Mouse (Mus musculus): Measurements from ENCODE around the gene Jhy. TPM values are rescaled to one million over a fixed set of nuclear protein-coding genes. Genes with fewer than 3 reads are reported as not detected.
A peak's percentile ranks its signal among the peaks of the same experiment; 100 is the strongest.

Gene Jhy
- polyA plus RNA-seq, 1 experiment: 0.03 TPM

DNA sequence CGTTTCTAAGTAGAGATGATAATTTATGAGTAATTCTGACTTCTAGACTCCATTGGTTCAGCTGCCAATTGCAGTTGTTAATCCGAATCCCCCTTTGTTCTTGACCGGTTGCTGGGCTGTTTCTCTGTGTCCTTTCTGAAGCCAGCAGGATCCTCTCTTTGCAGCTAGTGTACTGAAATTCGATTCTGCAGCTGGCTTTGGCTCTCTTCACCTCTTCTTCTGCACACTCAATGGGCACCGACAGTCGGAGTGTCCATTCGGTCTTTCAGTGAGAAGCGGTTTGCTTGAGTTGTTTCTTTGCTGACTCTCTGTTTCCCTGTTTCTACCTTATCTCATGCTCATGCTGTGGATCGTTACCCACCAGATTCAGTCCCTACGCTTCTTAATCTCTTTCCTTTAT is 78.2 kb downstream of the Jhy start:
- WGBS: 26% methylated on average over 10 of the region's 10 CpGs
- no peak for DNase-seq
- Histone ChIP-seq H3K36me3 (ENCODE audit: control insufficient read depth, insufficient read depth, low read length) (no peaks in the 10 kb centered on the region), H3K27ac (ENCODE audit: insufficient read depth, low read depth, low read length) (no peak overlapping the region), H3K4me1 (ENCODE audit: control insufficient read depth, insufficient read depth, low read length) (no peaks in the 10 kb centered on the region), H3K4me3 (ENCODE audit: insufficient read depth, low read depth, low read length) (no peak overlapping the region), H3K27me3 (replicated peaks; ENCODE audit: control insufficient read depth, insufficient read depth, low read length) (peaks cover 2% of the 10 kb centered on the region; the same call in 1 of the 2 replicates)
- TF ChIP-seq CTCF (conservative IDR thresholded peaks at IDR 0.05; ENCODE audit: insufficient read depth, insufficient read length, low read depth, low read length) (no peak), POLR2A (IDR thresholded peaks at IDR 0.05; ENCODE audit: low read depth, low read length) (no peak)

DNA sequence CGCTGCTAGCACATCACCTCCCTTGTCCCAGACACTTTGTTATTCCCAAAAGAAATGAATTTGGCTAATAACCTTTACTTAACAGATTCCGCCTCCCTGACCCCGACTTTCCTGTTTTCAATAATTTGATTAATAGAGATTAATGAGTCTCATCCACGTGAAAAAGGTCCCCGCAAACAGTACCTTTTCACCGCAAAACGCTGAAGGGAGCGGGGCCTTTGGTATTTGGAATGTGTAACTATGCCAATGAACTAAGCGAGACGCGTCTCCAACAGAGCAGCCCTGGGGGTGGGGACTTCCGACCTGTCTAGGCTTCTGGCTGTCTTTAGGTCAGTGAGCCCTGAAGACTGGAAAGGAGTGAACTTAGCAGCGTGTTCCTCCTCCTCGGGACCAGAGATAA is 84.9 kb downstream of the Jhy start:
- WGBS: 1% methylated on average over 14 of the region's 14 CpGs
- Histone ChIP-seq H3K27me3 (replicated peaks; ENCODE audit: control insufficient read depth, insufficient read depth, low read length) (peaks cover 2% of the 10 kb centered on the region), H3K27ac (ENCODE audit: insufficient read depth, low read depth, low read length) (no peak overlapping the region), H3K4me3 (ENCODE audit: insufficient read depth, low read depth, low read length) (no peak overlapping the region), H3K36me3 (ENCODE audit: control insufficient read depth, insufficient read depth, low read length) (no peaks in the 10 kb centered on the region), H3K4me1 (ENCODE audit: control insufficient read depth, insufficient read depth, low read length) (no peaks in the 10 kb centered on the region)
- DNase-seq: no peak
- no peak for TF ChIP-seq POLR2A (IDR thresholded peaks at IDR 0.05; ENCODE audit: low read depth, low read length)
- no peak for TF ChIP-seq CTCF (conservative IDR thresholded peaks at IDR 0.05; ENCODE audit: insufficient read depth, insufficient read length, low read depth, low read length)

DNA sequence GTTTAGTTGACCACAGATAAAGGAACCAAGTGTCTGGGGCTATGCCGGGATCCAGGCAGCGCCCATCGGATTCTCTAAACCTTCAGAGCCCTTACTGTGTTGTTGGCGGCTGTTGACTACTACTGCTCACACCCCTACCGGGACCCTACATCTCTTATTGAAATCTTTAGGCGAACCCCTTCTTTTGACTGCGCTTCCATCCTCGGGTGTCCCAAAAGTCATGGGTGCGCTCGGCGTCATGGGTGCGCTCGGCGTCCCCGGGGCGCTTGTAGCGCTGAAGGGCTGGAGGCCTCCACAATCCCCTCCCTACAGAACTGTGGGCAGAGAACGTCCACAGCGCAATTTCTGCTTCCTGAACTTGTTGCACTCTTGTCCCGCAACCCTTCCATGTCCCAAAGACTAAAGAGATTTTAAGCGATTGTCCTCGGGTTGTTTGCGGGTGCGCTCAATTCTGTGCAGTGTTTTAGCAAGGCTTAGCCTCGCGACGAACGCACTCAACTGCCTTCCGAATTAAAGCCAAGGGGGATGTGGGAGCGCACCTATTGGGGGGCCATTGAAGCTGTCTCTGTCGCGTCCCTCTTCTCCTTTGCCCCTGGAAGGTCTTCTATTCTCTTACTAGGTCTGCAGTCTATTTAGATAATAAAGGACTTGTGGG is 85.5 kb downstream of the Jhy start:
- Histone ChIP-seq H3K36me3 (ENCODE audit: control insufficient read depth, insufficient read depth, low read length) (no peaks in the 10 kb centered on the region), H3K4me1 (ENCODE audit: control insufficient read depth, insufficient read depth, low read length) (no peaks in the 10 kb centered on the region), H3K27me3 (replicated peaks; ENCODE audit: control insufficient read depth, insufficient read depth, low read length) (peaks cover 2% of the 10 kb centered on the region), H3K27ac (ENCODE audit: insufficient read depth, low read depth, low read length) (no peak overlapping the region), H3K4me3 (ENCODE audit: insufficient read depth, low read depth, low read length) (no peak overlapping the region)
- no peak for DNase-seq
- WGBS: 2% methylated on average over 32 of the region's 32 CpGs
- TF ChIP-seq POLR2A (IDR thresholded peaks at IDR 0.05; ENCODE audit: low read depth, low read length): no peak
- TF ChIP-seq CTCF (conservative IDR thresholded peaks at IDR 0.05; ENCODE audit: insufficient read depth, insufficient read length, low read depth, low read length): no peak

DNA sequence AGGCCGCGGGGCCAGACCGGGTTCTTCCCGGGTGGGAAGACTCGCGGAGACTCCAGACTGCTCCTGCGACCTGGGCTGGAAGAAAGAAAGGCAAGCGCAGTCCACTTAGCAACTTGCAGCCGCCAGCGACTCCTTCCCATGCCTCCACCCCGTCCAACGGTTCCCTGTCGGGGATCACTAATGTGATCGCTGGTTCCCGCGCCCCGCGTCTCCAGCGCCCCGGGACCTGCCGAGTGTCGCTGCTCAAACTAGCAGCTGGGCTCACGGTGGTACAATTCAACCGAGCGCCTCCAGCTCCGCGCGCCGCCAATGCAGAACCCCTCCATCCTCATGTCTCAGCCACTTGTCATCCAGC is 86.1 kb downstream of the Jhy start:
- no peak overlapping the region for H3K27ac ChIP-seq (ENCODE audit: insufficient read depth, low read depth, low read length)
- no peak for DNase-seq
- 3% methylated on average over 29 of the region's 29 CpGs for WGBS
- no peak for TF ChIP-seq CTCF (conservative IDR thresholded peaks at IDR 0.05; ENCODE audit: insufficient read depth, insufficient read length, low read depth, low read length)
- no peak for TF ChIP-seq POLR2A (IDR thresholded peaks at IDR 0.05; ENCODE audit: low read depth, low read length)
- peaks cover 3% of the 10 kb centered on the region for H3K27me3 ChIP-seq (replicated peaks; ENCODE audit: control insufficient read depth, insufficient read depth, low read length)
- no peaks in the 10 kb centered on the region for H3K36me3 ChIP-seq (ENCODE audit: control insufficient read depth, insufficient read depth, low read length)
- H3K4me1 ChIP-seq (ENCODE audit: control insufficient read depth, insufficient read depth, low read length): no peaks in the 10 kb centered on the region
- H3K4me3 ChIP-seq (ENCODE audit: insufficient read depth, low read depth, low read length): no peak overlapping the region

DNA sequence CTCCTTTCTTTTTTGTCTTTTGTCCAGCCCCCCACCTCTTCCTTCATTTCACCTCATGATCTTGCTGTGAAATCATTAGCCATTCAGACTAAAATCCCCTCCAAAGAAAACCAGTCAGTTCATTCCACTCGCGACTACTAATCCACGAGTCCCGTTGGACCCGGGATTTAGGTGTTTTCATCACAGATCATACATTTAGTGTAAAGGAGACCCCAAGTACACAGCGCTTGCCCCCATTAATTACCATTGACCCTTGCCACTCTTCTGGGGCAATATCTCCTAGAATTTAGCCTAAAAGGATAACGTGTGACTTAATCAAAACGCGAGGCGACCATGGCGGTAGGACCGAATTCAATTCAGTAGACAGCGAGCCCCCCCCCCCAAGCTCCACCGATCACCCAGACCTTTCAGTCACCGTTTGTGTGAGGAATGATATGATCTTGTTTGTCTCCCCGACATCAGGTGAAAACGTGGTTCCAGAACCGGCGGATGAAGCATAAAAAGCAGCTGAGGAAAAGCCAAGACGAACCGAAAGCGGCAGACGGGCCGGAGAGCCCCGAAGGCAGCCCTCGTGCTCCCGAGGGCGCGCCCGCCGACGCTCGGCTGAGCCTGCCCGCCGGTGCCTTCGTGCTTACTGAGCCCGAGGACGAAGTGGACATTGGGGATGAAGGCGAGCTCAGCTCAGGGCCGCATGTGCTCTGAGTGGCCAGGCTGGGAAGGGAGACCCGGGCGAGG is 86.6 kb downstream of the Jhy start:
- Histone ChIP-seq H3K4me3 (ENCODE audit: insufficient read depth, low read depth, low read length) (peak overlapping the region; percentile 19; the same call in 1 of the 2 replicates), H3K4me1 (ENCODE audit: control insufficient read depth, insufficient read depth, low read length) (no peaks in the 10 kb centered on the region), H3K27me3 (replicated peaks; ENCODE audit: control insufficient read depth, insufficient read depth, low read length) (peaks cover 3% of the 10 kb centered on the region), H3K27ac (ENCODE audit: insufficient read depth, low read depth, low read length) (no peak overlapping the region), H3K36me3 (ENCODE audit: control insufficient read depth, insufficient read depth, low read length) (no peaks in the 10 kb centered on the region)
- DNase-seq: no peak
- WGBS: 2% methylated on average over 42 of the region's 42 CpGs
- no peak for TF ChIP-seq CTCF (conservative IDR thresholded peaks at IDR 0.05; ENCODE audit: insufficient read depth, insufficient read length, low read depth, low read length)
- TF ChIP-seq POLR2A (IDR thresholded peaks at IDR 0.05; ENCODE audit: low read depth, low read length): no peak

DNA sequence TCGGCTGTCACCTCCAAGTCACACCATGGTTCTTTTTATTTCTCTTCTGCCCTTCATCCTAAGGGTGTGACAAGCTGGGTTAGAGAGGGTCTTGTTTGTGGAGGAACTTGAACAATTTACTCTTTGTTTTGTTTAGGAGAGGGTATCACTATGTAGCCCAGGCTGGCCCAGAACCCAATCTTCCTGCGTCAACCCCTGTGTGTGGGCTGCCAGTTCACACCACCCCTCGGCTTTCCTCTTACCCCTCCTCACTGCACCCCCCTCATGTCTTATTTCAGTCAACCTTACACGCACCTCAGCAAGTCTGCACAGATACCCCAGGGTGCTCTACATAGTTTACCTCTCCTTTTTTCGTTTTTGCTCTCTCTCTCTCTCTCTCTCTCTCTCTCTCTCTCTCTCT is 87.2 kb downstream of the Jhy start:
- Histone ChIP-seq H3K27me3 (replicated peaks; ENCODE audit: control insufficient read depth, insufficient read depth, low read length) (peaks cover 3% of the 10 kb centered on the region), H3K27ac (ENCODE audit: insufficient read depth, low read depth, low read length) (no peak overlapping the region), H3K36me3 (ENCODE audit: control insufficient read depth, insufficient read depth, low read length) (no peaks in the 10 kb centered on the region), H3K4me3 (ENCODE audit: insufficient read depth, low read depth, low read length) (no peak overlapping the region), H3K4me1 (ENCODE audit: control insufficient read depth, insufficient read depth, low read length) (no peaks in the 10 kb centered on the region)
- WGBS: 5% methylated on average over 5 of the region's 5 CpGs
- DNase-seq: no peak
- TF ChIP-seq CTCF (conservative IDR thresholded peaks at IDR 0.05; ENCODE audit: insufficient read depth, insufficient read length, low read depth, low read length): no peak
- TF ChIP-seq POLR2A (IDR thresholded peaks at IDR 0.05; ENCODE audit: low read depth, low read length): no peak

DNA sequence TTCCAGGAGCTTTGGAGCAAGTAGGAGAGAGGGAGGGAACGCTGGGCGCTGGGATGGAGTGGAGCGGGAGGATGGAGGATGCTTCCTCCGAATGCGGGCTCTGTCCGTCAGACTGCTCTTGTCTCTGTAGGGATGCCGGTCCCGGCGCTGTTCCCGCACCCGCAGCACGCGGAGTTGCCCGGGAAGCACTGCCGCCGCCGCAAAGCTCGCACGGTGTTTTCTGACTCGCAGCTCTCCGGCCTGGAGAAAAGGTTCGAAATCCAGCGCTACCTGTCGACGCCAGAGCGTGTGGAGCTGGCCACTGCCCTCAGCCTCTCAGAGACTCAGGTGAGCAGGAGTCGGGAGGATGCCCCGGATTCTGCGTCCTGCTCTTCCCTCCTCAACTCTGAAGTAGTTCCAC is 87.8 kb downstream of the Jhy start:
- H3K36me3 ChIP-seq (ENCODE audit: control insufficient read depth, insufficient read depth, low read length): no peaks in the 10 kb centered on the region
- H3K27ac ChIP-seq (ENCODE audit: insufficient read depth, low read depth, low read length): no peak overlapping the region
- no peaks in the 10 kb centered on the region for H3K4me1 ChIP-seq (ENCODE audit: control insufficient read depth, insufficient read depth, low read length)
- H3K27me3 ChIP-seq (replicated peaks; ENCODE audit: control insufficient read depth, insufficient read depth, low read length): peaks cover 3% of the 10 kb centered on the region
- no peak overlapping the region for H3K4me3 ChIP-seq (ENCODE audit: insufficient read depth, low read depth, low read length)
- no peak for TF ChIP-seq POLR2A (IDR thresholded peaks at IDR 0.05; ENCODE audit: low read depth, low read length)
- no peak for TF ChIP-seq CTCF (conservative IDR thresholded peaks at IDR 0.05; ENCODE audit: insufficient read depth, insufficient read length, low read depth, low read length)
- WGBS: 2% methylated on average over 29 of the region's 29 CpGs
- no peak for DNase-seq
